Mouse (Mus musculus): ENCODE data around the gene Kdm7a. TPM values are rescaled to one million over a fixed set of nuclear protein-coding genes. Genes with fewer than 3 reads are reported as not detected.
A peak's percentile ranks its signal among the peaks of the same experiment; 100 is the strongest.

Kdm7a gene
- total RNA-seq, 1 experiment from 2014 or later = 199 TPM

- peak; percentile 51 for ATAC-seq (ENCODE audit: extremely low read depth, insufficient number of reproducible peaks, low FRiP score, poor library complexity, severe bottlenecking)
Observed at GRCm38 (mm10) chr6:39117584-39118455, 88.8 kb downstream of the Kdm7a start, which contains the start of gene Parp12. TSS of gene Parp12 (minus strand) at chr6:39118349.

GRCm38 (mm10) chr6:39115438-39115837 is 91.2 kb downstream of the Kdm7a start:
- no peak for ATAC-seq (ENCODE audit: extremely low read depth, insufficient number of reproducible peaks, low FRiP score, poor library complexity, severe bottlenecking)

GRCm38 (mm10) chr6:39113141-39113540 is 93.4 kb downstream of the Kdm7a start:
- no peak for ATAC-seq (ENCODE audit: extremely low read depth, insufficient number of reproducible peaks, low FRiP score, poor library complexity, severe bottlenecking)

GRCm38 (mm10) chr6:39112701-39113100 is 93.9 kb downstream of the Kdm7a start:
- no peak for ATAC-seq (ENCODE audit: extremely low read depth, insufficient number of reproducible peaks, low FRiP score, poor library complexity, severe bottlenecking)

GRCm38 (mm10) chr6:39106812-39107211 is 99.8 kb downstream of the Kdm7a start:
- ATAC-seq (ENCODE audit: extremely low read depth, insufficient number of reproducible peaks, low FRiP score, poor library complexity, severe bottlenecking) = no peak

- no peak for ATAC-seq (ENCODE audit: extremely low read depth, insufficient number of reproducible peaks, low FRiP score, poor library complexity, severe bottlenecking)
Observed at GRCm38 (mm10) chr6:39104631-39105030, 102.0 kb downstream of the Kdm7a start.

Other genes with a start within 250 kb of the Kdm7a start
- gene Parp12, start 88.4 kb downstream of the Kdm7a start, total RNA-seq (2017) = 16.1 and 20.1 TPM in 2 replicates
- 28.6 and 29.4 TPM in 2 replicates for gene Slc37a3, start 170.9 kb upstream of the Kdm7a start, total RNA-seq (2017)
- gene Rab19, start 174.4 kb upstream of the Kdm7a start, total RNA-seq (2017) = 9.5 and 15.6 TPM in 2 replicates
- gene Mkrn1, start 213.7 kb upstream of the Kdm7a start, total RNA-seq (2017) = 246 and 268 TPM in 2 replicates